Mouse (Mus musculus): Measurements from ENCODE around the gene Lrp11. TPM values are rescaled to one million over a fixed set of nuclear protein-coding genes. Genes with fewer than 3 reads are reported as not detected.

The Lrp11 gene
- total RNA-seq (2023): 0.56 to 2.3 TPM (median 0.64 TPM) in 4 replicates

GRCm38 (mm10) chr10:7589592-7590233, at the start of gene Lrp11:
Gene Lrp11, plus strand, starts transcription at chr10:7589800.

GRCm38 (mm10) chr10:7667342-7667802, 77.8 kb downstream of the Lrp11 start, which contains the start of gene Nup43:
Gene Nup43, plus strand, starts transcription at chr10:7667503.

Other genes with a start within 250 kb of the Lrp11 start
- 2.0 to 4.0 TPM (median 3.6 TPM) in 4 replicates for gene Ulbp1, start 116.2 kb upstream of the Lrp11 start, total RNA-seq (2023)
- gene Nup43, start 77.7 kb downstream of the Lrp11 start, total RNA-seq (2023): 9.5 to 10.7 TPM (median 10.0 TPM) in 4 replicates
- 48.6 to 60.5 TPM (median 56.8 TPM) in 4 replicates for gene Pcmt1, start 91.3 kb downstream of the Lrp11 start, total RNA-seq (2023)
- 41.9 to 44.2 TPM (median 42.3 TPM) in 4 replicates for gene Lats1, start 91.4 kb downstream of the Lrp11 start, total RNA-seq (2023)
- 38.8 to 45.9 TPM (median 40.0 TPM) in 4 replicates for gene Katna1, start 136.2 kb downstream of the Lrp11 start, total RNA-seq (2023)
- gene Ginm1, start 203.0 kb downstream of the Lrp11 start, total RNA-seq (2023): 46.2 to 58.8 TPM (median 50.4 TPM) in 4 replicates
- 76.5 to 83.2 TPM (median 81.5 TPM) in 4 replicates for gene Ppil4, start 203.1 kb downstream of the Lrp11 start, total RNA-seq (2023)
- 43.1 to 47.4 TPM (median 45.6 TPM) in 4 replicates for gene Zc3h12d, start 242.7 kb downstream of the Lrp11 start, total RNA-seq (2023)

All from B cell, adult 62 days (primary cell).